8 mouse cellular contexts compared by ENCODE assay signal in the genomic region with DNA sequence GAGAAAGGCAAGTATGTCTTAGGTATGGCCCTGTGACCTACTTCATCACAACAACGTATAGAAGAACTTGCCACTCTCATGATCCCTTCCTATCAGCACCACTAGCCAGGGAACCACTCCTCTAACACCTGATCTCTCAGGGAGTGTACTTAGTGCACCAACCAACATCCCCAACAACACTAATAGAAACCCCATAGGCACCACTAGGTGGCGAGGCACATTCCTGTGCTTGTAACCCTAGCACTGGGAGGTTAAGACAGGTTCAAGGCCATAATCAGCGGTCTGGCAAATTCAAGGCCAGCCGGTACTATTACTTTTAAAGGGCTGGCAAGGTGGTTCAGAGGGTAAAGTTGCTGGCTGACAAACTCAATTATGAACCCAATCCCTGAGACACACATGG. TPM values are rescaled to one million over a fixed set of nuclear protein-coding genes. Genes with fewer than 3 reads are reported as not detected.
A peak's percentile ranks its signal among the peaks of the same experiment; 100 is the strongest.
DNase-seq lines count a peak whose midpoint lies in the region; ATAC-seq and TF ChIP-seq lines count a peak whose summit lies in the region.

No protein-coding gene starts in this region.

- WGBS in heart, postnatal 0 days, result 54% methylated on average over 4 of the region's 4 CpGs
- WGBS in heart, embryonic 12.5 days, result 57% methylated on average over 4 of the region's 4 CpGs
- WGBS in embryonic facial prominence, embryonic 14.5 days, result 51% methylated on average over 4 of the region's 4 CpGs

- H3K4me1 ChIP-seq in heart, postnatal 0 days (ENCODE audit: control insufficient read depth, insufficient read depth), result 0 out of 2 replicates have a peak, but pooled peaks cover 1% of the 10 kb centered on the region
- H3K4me1 ChIP-seq in heart, embryonic 12.5 days (replicated peaks), result peaks cover 7% of the 10 kb centered on the region
- H3K4me1 ChIP-seq in E14TG2a.4 (replicated peaks; ENCODE audit: low read depth, low read length), result peaks cover 74% of the 10 kb centered on the region
- peaks cover 22% of the 10 kb centered on the region for H3K4me1 ChIP-seq in embryonic facial prominence, embryonic 14.5 days (ENCODE audit: control insufficient read depth, insufficient read depth, low read length)

- no peak overlapping the region for H3K4me2 ChIP-seq in heart, postnatal 0 days (ENCODE audit: low read depth, low read length)
- H3K4me2 ChIP-seq in heart, embryonic 12.5 days, result no peak overlapping the region
- no peak overlapping the region for H3K4me2 ChIP-seq in embryonic facial prominence, embryonic 14.5 days (ENCODE audit: low read depth, low read length)

- TF ChIP-seq EP300 in heart, postnatal 0 days (IDR thresholded peaks at IDR 0.05; ENCODE audit: low read depth), result no peak

- no peak overlapping the region for H3K27ac ChIP-seq in heart, postnatal 0 days (ENCODE audit: low read depth)
- H3K27ac ChIP-seq in heart, embryonic 12.5 days (ENCODE audit: poor library complexity, severe bottlenecking), result no peak overlapping the region
- no peak overlapping the region for H3K27ac ChIP-seq in embryonic facial prominence, embryonic 14.5 days (replicated peaks; ENCODE audit: low read depth, low read length)

- no peaks in the 10 kb centered on the region for H3K27me3 ChIP-seq in heart, postnatal 0 days (ENCODE audit: control insufficient read depth, insufficient read depth, low read length)
- H3K27me3 ChIP-seq in heart, embryonic 12.5 days (replicated peaks), result no peaks in the 10 kb centered on the region
- no peaks in the 10 kb centered on the region for H3K27me3 ChIP-seq in E14TG2a.4 (ENCODE audit: insufficient read depth, low read length)
- H3K27me3 ChIP-seq in embryonic facial prominence, embryonic 14.5 days (replicated peaks; ENCODE audit: control insufficient read depth, insufficient read depth, low read length), result no peaks in the 10 kb centered on the region

- no peak for ATAC-seq in heart, postnatal 0 days (ENCODE audit: insufficient read depth, low read depth)
- ATAC-seq in heart, embryonic 12.5 days (ENCODE audit: insufficient number of reproducible peaks, low FRiP score), result no peak
- ATAC-seq in embryonic facial prominence, embryonic 14.5 days (ENCODE audit: low read depth), result no peak
- peak; percentile 88 for ATAC-seq in megakaryocyte, adult 5-6 weeks (ENCODE audit: poor library complexity, severe bottlenecking)

- H3K36me3 ChIP-seq in heart, postnatal 0 days (replicated peaks; ENCODE audit: control insufficient read depth, insufficient read depth, low read length), result peaks cover 14% of the 10 kb centered on the region
- peaks cover 19% of the 10 kb centered on the region for H3K36me3 ChIP-seq in heart, embryonic 12.5 days
- peaks cover 15% of the 10 kb centered on the region for H3K36me3 ChIP-seq in E14TG2a.4 (ENCODE audit: insufficient read depth, low read length)
- peaks cover 15% of the 10 kb centered on the region for H3K36me3 ChIP-seq in embryonic facial prominence, embryonic 14.5 days (ENCODE audit: control insufficient read depth, insufficient read depth, low read length)

- H3K4me3 ChIP-seq in heart, postnatal 0 days (ENCODE audit: low read depth, low read length), result no peak overlapping the region
- no peak overlapping the region for H3K4me3 ChIP-seq in heart, embryonic 12.5 days
- no peak overlapping the region for H3K4me3 ChIP-seq in E14TG2a.4 (replicated peaks; ENCODE audit: low read length)
- H3K4me3 ChIP-seq in embryonic facial prominence, embryonic 14.5 days (ENCODE audit: low read depth, low read length), result no peak overlapping the region

- no peak overlapping the region for H3K9ac ChIP-seq in heart, postnatal 0 days (replicated peaks; ENCODE audit: low read depth, low read length)
- H3K9ac ChIP-seq in heart, embryonic 12.5 days, result no peak overlapping the region
- H3K9ac ChIP-seq in embryonic facial prominence, embryonic 14.5 days (ENCODE audit: low read depth, low read length), result no peak overlapping the region

- H3K9me3 ChIP-seq in heart, postnatal 0 days (replicated peaks; ENCODE audit: control insufficient read depth, low read length), result no peaks in the 10 kb centered on the region
- H3K9me3 ChIP-seq in heart, embryonic 12.5 days (replicated peaks), result no peaks in the 10 kb centered on the region
- no peaks in the 10 kb centered on the region for H3K9me3 ChIP-seq in E14TG2a.4 (ENCODE audit: low read length)
- H3K9me3 ChIP-seq in embryonic facial prominence, embryonic 14.5 days (ENCODE audit: control insufficient read depth, low read length), result no peaks in the 10 kb centered on the region

- TF ChIP-seq CTCF in heart, postnatal 0 days (IDR thresholded peaks at IDR 0.05; ENCODE audit: low read depth), result peak; percentile 47
- peak; percentile 52 for TF ChIP-seq CTCF in E14TG2a.4 (conservative IDR thresholded peaks at IDR 0.05; ENCODE audit: low read length)

- no peak for DNase-seq in heart, postnatal 0 days (ENCODE audit: low spot score)
- peak; percentile 31 for DNase-seq in embryonic facial prominence, embryonic 14.5 days (ENCODE audit: low spot score)
- DNase-seq in right cerebral cortex, postnatal 14 days, result no peak
- no peak for DNase-seq in gastrocnemius, postnatal 10 days
- no peak for DNase-seq in adrenal gland, postnatal 36 days

RNA-seq across cellular contexts. Expression of gene Sntb2, which starts 8.3 kb away (rescaled TPM):
- total RNA-seq in heart, postnatal 0 days (2014; rRNA removed; ENCODE audit: low replicate concordance), result 19.2 and 21.2 TPM in 2 replicates
- 8.5 and 9.5 TPM in 2 replicates for polyA plus RNA-seq in heart, postnatal 0 days (2015; fragmentation: Nextera tagmentation; extraction: Ambion mirVana)
- polyA plus RNA-seq in heart, embryonic 12.5 days (2016; fragmentation: Nextera tagmentation; extraction: Ambion mirVana), result 11.5 and 12.2 TPM in 2 replicates
- 16.3 and 18.5 TPM in 2 replicates for polyA plus RNA-seq in embryonic facial prominence, embryonic 14.5 days (2014; fragmentation: Nextera tagmentation; extraction: Ambion mirVana)
- total RNA-seq in megakaryocyte, adult 5-6 weeks (2015), result 7.7 and 8.5 TPM in 2 replicates
- 12.0 and 13.3 TPM in 2 replicates for total RNA-seq in megakaryocyte, adult 5-6 weeks (2017)
- 10 to 100 TPM; 18.5 to 22.0 TPM for total RNA-seq in gastrocnemius, postnatal 10 days (2021)
- 10 to 100 TPM; 28.8 to 39.5 TPM for total RNA-seq in adrenal gland, postnatal 36 days (2021)

RNA-seq across cellular contexts. Expression of gene Utp4, which starts 33.8 kb away (rescaled TPM):
- total RNA-seq in heart, postnatal 0 days (2014; rRNA removed; ENCODE audit: low replicate concordance), result 18.9 and 30.6 TPM in 2 replicates
- polyA plus RNA-seq in heart, postnatal 0 days (2015; fragmentation: Nextera tagmentation; extraction: Ambion mirVana), result 26.0 and 29.1 TPM in 2 replicates
- 46.6 and 47.0 TPM in 2 replicates for polyA plus RNA-seq in heart, embryonic 12.5 days (2016; fragmentation: Nextera tagmentation; extraction: Ambion mirVana)
- polyA plus RNA-seq in embryonic facial prominence, embryonic 14.5 days (2014; fragmentation: Nextera tagmentation; extraction: Ambion mirVana), result 60.4 and 65.0 TPM in 2 replicates
- 10.0 and 13.9 TPM in 2 replicates for total RNA-seq in megakaryocyte, adult 5-6 weeks (2015)
- 9.4 and 11.5 TPM in 2 replicates for total RNA-seq in megakaryocyte, adult 5-6 weeks (2017)
- total RNA-seq in gastrocnemius, postnatal 10 days (2021), result 10 to 100 TPM; 18.1 to 21.7 TPM
- 10 to 100 TPM; 48.7 to 50.6 TPM for total RNA-seq in adrenal gland, postnatal 36 days (2021)

RNA-seq across cellular contexts. Expression of gene Has3, which starts 57.2 kb away (rescaled TPM):
- total RNA-seq in heart, postnatal 0 days (2014; rRNA removed; ENCODE audit: low replicate concordance), result 2.5 and 4.6 TPM in 2 replicates
- polyA plus RNA-seq in heart, postnatal 0 days (2015; fragmentation: Nextera tagmentation; extraction: Ambion mirVana), result 0.11 and 0.14 TPM in 2 replicates
- 0.11 and 0.14 TPM in 2 replicates for polyA plus RNA-seq in heart, embryonic 12.5 days (2016; fragmentation: Nextera tagmentation; extraction: Ambion mirVana)
- polyA plus RNA-seq in embryonic facial prominence, embryonic 14.5 days (2014; fragmentation: Nextera tagmentation; extraction: Ambion mirVana), result 0.70 and 0.77 TPM in 2 replicates
- not detected in 2 replicates for total RNA-seq in megakaryocyte, adult 5-6 weeks (2015)
- total RNA-seq in megakaryocyte, adult 5-6 weeks (2017), result 0.16 TPM in 1 of 2 replicates, not detected in the other
- 1 to 10 TPM; 2.1 to 3.4 TPM for total RNA-seq in gastrocnemius, postnatal 10 days (2021)
- total RNA-seq in adrenal gland, postnatal 36 days (2021), result 1 to 10 TPM in 1 of 2 experiments, under 1 TPM in 1; 0.20 to 1.5 TPM
